Mouse (Mus musculus) heart, embryonic 12.5 days (tissue): Measurements from ENCODE around the gene Mindy4. TPM values are rescaled to one million over a fixed set of nuclear protein-coding genes. Genes with fewer than 3 reads are reported as not detected.

Source experiments
- ATAC-seq: fragments of 200-750 bp; cut with Nextera tagmentation; 2 replicates; pipeline ENCODE4 v1.8.0; 2017; ENCODE audit warnings: moderate TSS enrichment, moderate library complexity; ENCODE audit not compliant: insufficient number of reproducible peaks, low FRiP score
- H3K27ac ChIP-seq: fragments of 300-500 bp; sonication (generic); 2 replicates; pipeline ENCODE4 v1.5.1; 2016; ENCODE audit warnings: mild to moderate bottlenecking, moderate library complexity; ENCODE audit not compliant: poor library complexity, severe bottlenecking
- H3K27me3 ChIP-seq: fragments of 300-500 bp; sonication (generic); replicated peaks from 2 replicates; pipeline ENCODE4 v1.6.1; 2016; ENCODE audit warnings: mild to moderate bottlenecking, moderate library complexity
- H3K36me3 ChIP-seq: fragments of 300-500 bp; sonication (generic); 2 replicates; pipeline ENCODE4 v1.6.1; 2016; ENCODE audit warnings: mild to moderate bottlenecking, moderate library complexity
- H3K4me1 ChIP-seq: fragments of 300-500 bp; sonication (generic); replicated peaks from 2 replicates; pipeline ENCODE4 v1.6.1; 2016; ENCODE audit warnings: mild to moderate bottlenecking
- H3K4me2 ChIP-seq: fragments of 300-500 bp; sonication (generic); 2 replicates; pipeline ENCODE4 v1.6.1; 2016; ENCODE audit warnings: mild to moderate bottlenecking, moderate library complexity
- H3K4me3 ChIP-seq: fragments of 300-500 bp; sonication (generic); 2 replicates; pipeline ENCODE4 v1.5.1; 2016; ENCODE audit warnings: mild to moderate bottlenecking
- H3K9ac ChIP-seq: fragments of 300-500 bp; sonication (generic); 2 replicates; pipeline ENCODE4 v1.6.1; 2016; ENCODE audit warnings: mild to moderate bottlenecking, moderate library complexity
- H3K9me3 ChIP-seq: fragments of 300-500 bp; sonication (generic); replicated peaks from 2 replicates; pipeline ENCODE4 v1.6.1; 2016; ENCODE audit warnings: mild to moderate bottlenecking, moderate library complexity
- WGBS: fragments of 180-500 bp; shearing (Covaris S2); methylation state at CpG from one replicate; pipeline ENCODE4 v1.1.7; 2016; 5-methylcytosine and 5-hydroxymethylcytosine counted together
- polyA plus RNA-seq: library from polyadenylated mRNA; unstranded; fragments of >200 nt; fragmentation: Nextera tagmentation; extraction: Ambion mirVana; gene quantifications from 2 replicates; pipeline ENCODE4 v1.2.1, GENCODE M21; 2016

Mindy4 gene
- polyA plus RNA-seq, 1 experiment from 2014 or later, result 7.8 TPM

DNA sequence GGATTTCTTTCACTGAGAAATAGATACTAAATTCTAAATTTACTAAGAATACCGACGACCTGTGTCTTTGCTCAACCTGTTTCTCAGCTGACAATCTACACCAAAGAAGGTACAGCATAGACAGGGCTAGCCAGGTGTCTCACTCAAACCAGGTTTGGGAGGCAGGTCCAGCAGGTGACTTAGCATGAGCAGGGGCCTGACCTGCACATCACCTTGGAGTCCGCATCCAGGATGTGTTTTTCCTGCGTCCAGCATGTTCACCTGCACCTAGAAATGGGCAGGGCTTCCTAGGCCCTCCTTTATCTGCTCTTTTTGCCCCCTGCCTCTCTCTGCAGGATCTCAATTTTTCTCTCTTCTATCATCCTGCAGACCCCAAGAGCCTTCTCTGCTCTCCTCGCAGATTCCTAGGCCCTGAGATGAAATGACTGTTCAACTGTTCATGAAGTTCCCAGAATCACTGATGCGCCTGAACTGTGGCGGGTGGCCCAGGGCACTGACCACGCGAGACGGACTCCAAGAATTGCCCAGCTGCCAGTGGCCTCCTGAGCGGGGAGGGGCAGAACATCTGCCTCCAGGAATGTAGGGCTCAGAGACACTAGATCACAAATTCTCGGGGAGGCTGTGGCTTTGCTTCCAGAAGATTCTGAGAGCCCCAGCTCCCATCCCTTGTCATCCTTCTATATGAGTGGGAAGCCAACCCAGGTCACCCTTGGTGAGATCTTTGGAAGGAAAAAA lies 150.7 kb downstream of the Mindy4 start:
- no peak overlapping the region for H3K4me3 ChIP-seq
- H3K27me3 ChIP-seq, result peaks cover 15% of the 10 kb centered on the region
- 74% methylated on average over 12 of the region's 12 CpGs for WGBS
- no peak for ATAC-seq
- no peak overlapping the region for H3K4me2 ChIP-seq
- H3K36me3 ChIP-seq, result no peaks in the 10 kb centered on the region
- no peak overlapping the region for H3K9ac ChIP-seq
- peaks cover 9% of the 10 kb centered on the region; the same call in 1 of the 2 replicates for H3K9me3 ChIP-seq
- no peak overlapping the region for H3K27ac ChIP-seq
- H3K4me1 ChIP-seq, result peaks cover 12% of the 10 kb centered on the region

DNA sequence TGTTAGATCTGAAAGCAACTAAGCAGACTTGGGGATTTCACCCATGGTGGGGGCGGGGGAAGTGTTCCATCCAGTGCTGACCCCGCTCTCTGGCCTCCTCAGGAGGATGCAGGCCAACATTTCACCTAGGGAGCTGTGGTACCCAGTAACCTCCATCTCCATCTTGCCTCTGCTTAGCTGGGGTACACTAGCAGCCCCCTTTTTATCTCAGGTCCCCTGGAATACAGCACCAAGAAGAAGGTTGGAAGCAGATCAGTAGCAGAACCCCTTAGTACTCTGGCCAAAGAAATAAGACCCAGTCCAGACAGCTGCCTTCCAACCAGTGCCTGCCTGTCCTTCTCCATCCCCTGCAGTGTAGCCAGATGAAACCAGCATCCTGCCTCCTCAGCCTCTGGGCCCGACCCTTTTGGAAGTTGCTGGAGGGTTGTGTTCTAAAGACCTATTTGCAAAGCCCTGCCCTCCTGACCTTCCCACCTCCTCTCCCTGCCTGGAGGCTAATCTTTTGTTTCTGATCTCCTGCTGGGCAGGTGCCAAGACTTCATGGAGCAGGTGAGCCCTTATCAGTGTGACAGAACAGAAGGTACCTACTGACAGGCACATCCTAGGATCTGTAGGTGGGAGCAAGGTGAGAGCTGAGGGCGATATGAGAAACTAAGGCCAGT lies 151.4 kb downstream of the Mindy4 start:
- H3K4me1 ChIP-seq, result peaks cover 12% of the 10 kb centered on the region
- ATAC-seq, result no peak

DNA sequence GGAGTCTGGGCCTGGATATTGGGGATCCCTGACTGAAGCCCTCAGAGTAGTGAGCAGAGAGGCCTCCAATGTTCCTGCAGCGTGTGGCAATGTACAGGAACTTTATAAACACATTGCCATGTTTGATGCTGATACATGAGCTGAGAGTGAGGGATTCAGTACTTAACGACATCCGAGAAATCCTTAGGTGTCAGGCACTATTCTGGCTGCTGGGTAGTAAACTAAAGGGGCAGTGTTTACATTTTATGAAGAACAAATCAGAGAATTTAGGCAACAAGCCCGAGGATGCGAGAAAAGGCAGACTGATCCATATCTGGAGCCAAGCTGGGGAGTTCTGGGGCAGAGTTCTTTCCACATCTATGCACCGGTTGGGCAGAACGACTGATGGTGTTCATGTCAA lies 152.4 kb downstream of the Mindy4 start:
- Histone ChIP-seq H3K36me3 (no peaks in the 10 kb centered on the region), H3K9ac (no peak overlapping the region), H3K4me1 (peaks cover 12% of the 10 kb centered on the region), H3K27me3 (peaks cover 13% of the 10 kb centered on the region), H3K4me2 (no peak overlapping the region), H3K27ac (no peak overlapping the region), H3K4me3 (no peak overlapping the region), H3K9me3 (no peaks in the 10 kb centered on the region)
- no peak for ATAC-seq
- 75% methylated on average over 7 of the region's 7 CpGs for WGBS

More for the DNA sequence above, 151.4 kb downstream of the Mindy4 start:
- Histone ChIP-seq H3K9ac (no peak overlapping the region), H3K4me3 (no peak overlapping the region), H3K4me2 (no peak overlapping the region), H3K9me3 (peaks cover 9% of the 10 kb centered on the region; the same call in 1 of the 2 replicates), H3K36me3 (no peaks in the 10 kb centered on the region), H3K27me3 (peaks cover 10% of the 10 kb centered on the region), H3K27ac (no peak overlapping the region)
- WGBS, result 66% methylated on average over 4 of the region's 4 CpGs

DNA sequence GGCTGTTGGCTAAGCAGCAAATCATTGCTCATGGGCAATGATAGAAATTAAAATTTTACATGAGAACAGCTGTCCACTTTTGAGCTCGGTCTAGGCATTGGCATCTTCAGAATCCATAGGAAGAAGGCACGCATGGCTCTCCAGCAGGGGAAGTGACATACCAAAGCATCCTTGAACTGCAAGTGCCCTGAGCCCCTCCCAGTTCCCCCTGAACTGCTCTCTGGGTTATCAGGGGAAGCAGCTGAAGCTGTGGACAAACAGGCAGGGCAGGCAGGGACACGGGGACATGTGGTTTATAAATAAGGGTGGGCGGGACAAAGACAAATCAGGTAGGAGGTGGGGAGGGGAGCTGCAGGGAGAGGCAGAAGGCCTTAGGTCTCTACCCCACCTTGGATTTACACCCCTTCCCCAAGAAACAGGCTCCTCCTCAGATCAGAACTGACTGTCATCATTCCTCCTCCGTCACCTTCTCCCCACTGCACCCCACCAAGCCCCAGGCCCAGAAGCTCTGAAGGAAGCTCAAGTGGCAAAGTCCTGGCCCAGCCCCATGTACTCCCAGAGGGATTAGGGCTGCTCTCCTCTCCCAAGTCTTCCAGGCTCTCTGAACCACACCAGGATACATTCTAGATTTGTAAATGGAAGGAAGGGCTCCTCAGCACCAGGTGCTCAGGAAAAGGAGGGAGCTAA lies 153.0 kb downstream of the Mindy4 start:
- H3K9me3 ChIP-seq, result no peaks in the 10 kb centered on the region
- H3K27me3 ChIP-seq, result peaks cover 15% of the 10 kb centered on the region
- peaks cover 12% of the 10 kb centered on the region for H3K4me1 ChIP-seq
- H3K4me2 ChIP-seq, result no peak overlapping the region
- H3K27ac ChIP-seq, result no peak overlapping the region
- 20% methylated on average over 5 of the region's 5 CpGs for WGBS
- H3K36me3 ChIP-seq, result no peaks in the 10 kb centered on the region
- H3K9ac ChIP-seq, result no peak overlapping the region
- no peak overlapping the region for H3K4me3 ChIP-seq
- ATAC-seq, result no peak

DNA sequence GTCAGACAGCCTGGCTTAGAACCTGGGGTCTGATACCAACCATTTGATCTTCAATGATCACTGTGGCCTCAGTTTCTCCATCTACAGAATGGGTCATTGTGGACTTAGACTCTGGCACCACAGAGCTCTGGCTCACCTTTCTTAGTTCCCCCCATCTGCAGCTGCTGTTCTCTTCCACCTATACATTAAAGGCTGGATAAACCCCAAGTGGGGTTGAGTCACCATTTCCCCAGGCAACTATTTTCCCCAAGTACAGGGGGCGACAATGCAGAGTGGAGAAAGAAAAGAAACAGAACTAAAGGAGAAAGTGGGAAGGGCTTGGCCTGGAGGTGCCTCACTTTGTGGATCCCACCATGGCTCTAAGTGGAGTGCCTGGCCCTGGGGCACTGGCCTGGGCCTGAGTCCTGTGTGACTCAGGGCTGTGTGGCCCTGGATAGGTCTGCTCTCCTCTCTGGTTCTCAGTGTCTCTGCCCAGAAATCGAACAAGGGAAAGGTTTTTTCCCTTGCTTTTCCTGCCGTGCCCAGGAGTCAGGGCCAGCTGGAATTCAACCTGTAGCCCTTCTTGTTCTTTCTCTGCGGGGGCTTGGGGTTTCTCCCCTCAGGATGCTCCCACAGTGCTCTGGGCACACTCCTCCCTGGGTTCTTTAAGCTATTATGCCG lies 153.9 kb downstream of the Mindy4 start:
- Histone ChIP-seq H3K4me1 (peaks cover 12% of the 10 kb centered on the region), H3K9me3 (no peaks in the 10 kb centered on the region), H3K9ac (no peak overlapping the region), H3K36me3 (no peaks in the 10 kb centered on the region), H3K27me3 (peaks cover 15% of the 10 kb centered on the region), H3K4me3 (no peak overlapping the region), H3K27ac (no peak overlapping the region), H3K4me2 (no peak overlapping the region)
- no peak for ATAC-seq
- 72% methylated on average over 5 of the region's 5 CpGs for WGBS

DNA sequence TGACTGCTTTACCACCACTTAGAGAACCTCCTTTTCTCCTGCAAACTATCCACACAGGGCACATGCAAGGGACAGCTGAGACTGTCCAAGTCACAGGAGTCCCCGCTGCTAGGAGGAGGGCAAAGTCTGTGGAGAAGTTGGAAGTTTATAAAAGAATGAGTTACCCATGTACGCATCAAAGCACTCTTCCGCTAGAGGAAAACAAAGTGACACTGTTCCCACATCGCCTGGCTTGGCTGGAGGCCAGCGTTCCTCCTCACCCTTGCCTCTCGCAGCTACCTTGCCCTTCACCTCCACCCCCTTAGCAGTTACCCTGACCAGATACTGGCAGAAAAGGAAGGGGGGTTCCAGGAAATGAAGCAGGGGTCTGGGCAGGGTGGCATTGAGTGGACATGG lies 154.5 kb downstream of the Mindy4 start:
- H3K9me3 ChIP-seq, result no peaks in the 10 kb centered on the region
- H3K4me3 ChIP-seq, result no peak overlapping the region
- no peaks in the 10 kb centered on the region for H3K36me3 ChIP-seq
- no peak overlapping the region for H3K9ac ChIP-seq
- no peak; the same call in 1 of the 2 replicates for ATAC-seq
- H3K4me1 ChIP-seq, result peaks cover 12% of the 10 kb centered on the region
- no peak overlapping the region for H3K27ac ChIP-seq
- H3K4me2 ChIP-seq, result no peak overlapping the region
- WGBS, result 50% methylated on average over 6 of the region's 6 CpGs
- H3K27me3 ChIP-seq, result peaks cover 15% of the 10 kb centered on the region

DNA sequence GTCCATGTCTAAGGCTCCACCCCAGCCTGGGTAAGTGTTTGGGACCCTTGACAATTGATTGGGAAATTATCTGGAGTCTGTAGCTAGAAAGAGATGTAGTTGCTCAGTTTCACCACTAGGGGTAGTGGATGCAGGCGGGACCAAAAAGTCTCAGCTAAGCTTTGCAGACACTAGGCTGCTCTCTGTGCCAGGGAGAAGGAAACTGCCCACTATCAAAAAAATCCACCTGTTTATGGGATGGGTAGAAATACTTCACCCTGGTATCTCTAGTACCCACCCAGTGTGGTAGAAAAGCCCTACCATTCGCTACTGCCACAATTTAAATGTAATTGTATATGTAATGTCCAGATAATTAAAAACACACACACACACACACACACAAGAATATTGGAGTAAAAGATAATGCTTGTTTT lies 155.6 kb downstream of the Mindy4 start:
- no peak for ATAC-seq
- no peak overlapping the region for H3K27ac ChIP-seq
- peaks cover 14% of the 10 kb centered on the region for H3K27me3 ChIP-seq
- WGBS, result 34% methylated on average over 2 of the region's 2 CpGs
- no peak overlapping the region for H3K4me3 ChIP-seq
- no peaks in the 10 kb centered on the region for H3K9me3 ChIP-seq
- no peaks in the 10 kb centered on the region for H3K36me3 ChIP-seq
- H3K4me2 ChIP-seq, result no peak overlapping the region
- H3K4me1 ChIP-seq, result peaks cover 12% of the 10 kb centered on the region
- H3K9ac ChIP-seq, result no peak overlapping the region

DNA sequence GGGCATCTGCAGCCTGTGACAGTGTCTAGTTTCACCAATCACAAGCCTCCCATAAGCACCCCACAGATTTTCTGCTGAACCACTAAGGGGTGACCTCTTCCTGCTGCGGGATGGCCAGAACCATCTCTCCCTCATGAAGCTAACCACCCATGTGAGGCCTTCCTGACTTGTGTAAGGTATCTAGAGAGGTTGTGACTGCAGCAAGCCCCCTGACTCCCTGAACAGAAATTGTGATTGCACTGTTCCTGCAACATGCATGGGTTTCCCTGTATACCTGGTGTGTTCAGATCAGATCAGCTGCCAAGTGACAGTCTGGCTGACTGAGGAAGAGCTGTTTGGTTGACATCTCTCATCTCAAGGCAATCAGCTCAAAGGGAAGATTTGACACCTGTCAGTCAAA lies 159.5 kb downstream of the Mindy4 start:
- no peaks in the 10 kb centered on the region for H3K36me3 ChIP-seq
- H3K4me2 ChIP-seq, result no peak overlapping the region
- whole genome bisulfite sequencing, result 74% methylated on average over 1 of the region's 1 CpGs
- no peak overlapping the region for H3K4me3 ChIP-seq
- no peak for ATAC-seq
- H3K9ac ChIP-seq, result no peak overlapping the region
- H3K9me3 ChIP-seq, result no peaks in the 10 kb centered on the region
- H3K27ac ChIP-seq, result no peak overlapping the region
- H3K4me1 ChIP-seq, result peaks cover 2% of the 10 kb centered on the region
- peaks cover 5% of the 10 kb centered on the region; the same call in 1 of the 2 replicates for H3K27me3 ChIP-seq

DNA sequence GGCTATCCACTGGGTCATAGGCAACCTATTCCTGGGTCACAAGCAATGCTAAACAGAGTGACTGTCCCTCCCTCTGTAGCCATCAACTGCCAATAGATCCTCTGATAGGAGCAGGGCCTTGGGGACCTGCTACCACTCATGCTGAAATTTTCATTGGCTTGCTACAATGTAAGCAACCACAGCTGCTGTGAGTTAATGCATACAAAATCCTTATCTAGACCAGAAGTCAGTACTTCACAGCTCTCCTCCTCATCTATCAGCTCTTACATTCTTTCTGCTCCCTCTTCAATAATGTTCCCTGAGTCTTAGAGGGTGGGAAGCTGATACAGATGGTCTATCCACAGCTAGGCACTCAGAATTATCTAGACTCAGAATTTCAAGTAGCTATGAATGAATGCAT lies 163.9 kb downstream of the Mindy4 start:
- Histone ChIP-seq H3K4me1 (no peaks in the 10 kb centered on the region), H3K9ac (no peak overlapping the region), H3K4me3 (no peak overlapping the region), H3K4me2 (no peak overlapping the region), H3K27ac (no peak overlapping the region), H3K36me3 (no peaks in the 10 kb centered on the region), H3K9me3 (no peaks in the 10 kb centered on the region), H3K27me3 (no peaks in the 10 kb centered on the region)
- ATAC-seq, result no peak
